Mouse (Mus musculus) frontal cortex, adult (tissue): Measurements from ENCODE around the gene Atxn2.

Experiments
- ATAC-seq: cut with Nextera tagmentation; 2 replicates; pipeline ENCODE4 v1.9.2; 2017; ENCODE audit warnings: mild to moderate bottlenecking, moderate library complexity, mixed read lengths; ENCODE audit not compliant: low TSS enrichment

Atxn2 gene

GRCm38 (mm10) chr5:121816611-121817010 lies 105.5 kb downstream of the Atxn2 start:
- ATAC-seq, result no peak

DNA sequence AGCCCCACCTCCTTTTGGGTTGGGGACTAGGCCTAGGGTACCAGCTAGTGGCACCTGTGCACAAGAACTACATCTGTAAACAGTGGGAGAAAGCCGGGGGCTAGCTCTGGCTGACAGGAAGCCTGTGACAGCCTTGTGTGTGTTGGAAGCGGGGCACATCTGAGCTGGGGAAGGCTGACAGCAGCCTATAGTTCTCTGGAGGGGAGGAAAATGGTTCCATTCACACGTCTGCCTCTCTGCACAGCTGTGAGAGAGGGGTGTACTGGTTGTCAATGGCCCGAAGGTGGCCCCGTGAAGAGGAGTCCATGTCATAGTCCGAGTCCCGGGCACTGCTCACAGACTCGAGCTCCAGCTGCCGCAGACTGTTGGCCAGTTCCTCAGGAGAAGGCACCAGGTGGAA lies 106.4 kb downstream of the Atxn2 start:
- ATAC-seq, result no peak

DNA sequence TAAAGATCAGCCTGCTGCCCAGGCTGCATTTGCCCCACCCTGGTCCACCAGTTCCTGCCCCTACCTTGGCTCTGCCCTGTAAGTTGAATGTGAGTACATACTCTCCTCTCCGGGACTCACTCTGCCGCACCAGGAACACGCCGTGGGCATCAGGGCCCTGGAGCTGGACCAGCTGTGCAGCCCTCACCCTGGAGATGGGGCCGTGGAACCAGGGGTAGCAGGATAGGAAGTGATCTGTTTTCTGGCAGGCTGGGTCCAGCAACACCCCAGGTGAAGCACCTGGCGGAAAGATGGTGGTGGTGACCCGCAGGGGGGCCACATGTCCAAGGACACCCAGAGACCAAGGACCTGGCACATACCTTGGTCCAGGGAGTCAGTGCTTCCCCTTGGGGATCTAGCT lies 107.3 kb downstream of the Atxn2 start:
- ATAC-seq, result no peak

DNA sequence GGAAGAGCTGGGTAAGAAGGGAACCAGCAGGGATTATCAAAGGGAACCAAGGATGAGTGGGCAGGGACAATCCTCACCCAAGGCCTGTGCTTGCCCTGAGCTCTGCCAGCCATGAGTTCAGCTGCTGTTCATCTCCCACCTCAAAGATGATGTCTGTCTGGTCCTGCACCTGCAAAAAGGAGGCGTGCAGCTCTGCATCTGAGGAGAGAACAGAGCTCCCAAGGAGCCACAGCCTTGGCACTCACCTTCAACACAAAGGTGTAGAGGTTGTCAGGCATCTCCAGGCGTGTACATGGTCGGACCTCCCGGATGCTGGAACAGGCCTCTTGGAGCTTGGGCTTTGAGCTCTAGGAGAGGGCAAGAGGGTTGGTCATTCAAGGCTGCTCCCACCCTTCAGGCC lies 107.7 kb downstream of the Atxn2 start:
- no peak for ATAC-seq

DNA sequence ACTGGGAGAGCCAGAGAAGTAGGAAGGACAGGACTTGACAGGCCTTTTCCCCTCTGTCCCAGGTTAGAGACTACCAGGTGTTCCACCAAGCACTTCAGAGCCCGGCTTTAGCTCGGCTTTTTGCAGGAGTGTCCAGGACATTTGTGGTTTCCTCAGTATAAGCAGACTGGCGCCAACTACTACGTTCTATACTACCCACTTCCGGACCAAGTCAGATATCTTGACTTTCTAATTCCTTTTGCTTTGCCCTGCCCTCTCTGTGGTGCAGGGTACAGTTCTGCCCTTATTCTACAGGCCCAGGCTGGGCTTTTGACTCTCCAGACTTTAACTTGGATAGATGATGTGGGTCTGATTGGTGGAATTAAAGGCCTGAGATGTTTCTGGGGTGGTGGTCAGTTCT lies 108.4 kb downstream of the Atxn2 start:
- ATAC-seq, result no peak

DNA sequence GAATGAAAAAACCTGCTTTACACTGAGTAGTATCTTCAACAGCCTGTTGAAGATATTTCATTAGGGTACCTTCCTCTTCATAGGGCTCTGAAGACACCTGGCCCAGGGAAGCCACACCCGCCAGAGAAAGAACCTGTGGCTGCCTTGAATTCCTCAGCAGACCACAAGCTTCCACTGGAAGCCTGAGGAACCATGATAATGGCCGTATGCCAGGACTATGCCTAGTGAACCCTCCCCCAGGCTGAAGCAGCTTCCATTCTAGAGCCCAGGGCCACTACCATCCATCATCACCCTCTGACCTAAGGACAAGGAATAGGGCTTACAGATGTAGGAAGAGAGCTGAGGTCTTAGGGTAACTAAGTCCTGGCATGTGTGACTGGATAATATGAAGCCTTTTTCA lies 109.0 kb downstream of the Atxn2 start:
- no peak for ATAC-seq

- ATAC-seq, result no peak
Measured at GRCm38 (mm10) chr5:121820657-121821056, 109.5 kb downstream of the Atxn2 start.

- no peak for ATAC-seq
Measured at GRCm38 (mm10) chr5:121821116-121821515, 110.0 kb downstream of the Atxn2 start.

GRCm38 (mm10) chr5:121821552-121821951 lies 110.4 kb downstream of the Atxn2 start:
- no peak for ATAC-seq

GRCm38 (mm10) chr5:121822786-121823505 lies 111.8 kb downstream of the Atxn2 start:
- no peak for ATAC-seq

DNA sequence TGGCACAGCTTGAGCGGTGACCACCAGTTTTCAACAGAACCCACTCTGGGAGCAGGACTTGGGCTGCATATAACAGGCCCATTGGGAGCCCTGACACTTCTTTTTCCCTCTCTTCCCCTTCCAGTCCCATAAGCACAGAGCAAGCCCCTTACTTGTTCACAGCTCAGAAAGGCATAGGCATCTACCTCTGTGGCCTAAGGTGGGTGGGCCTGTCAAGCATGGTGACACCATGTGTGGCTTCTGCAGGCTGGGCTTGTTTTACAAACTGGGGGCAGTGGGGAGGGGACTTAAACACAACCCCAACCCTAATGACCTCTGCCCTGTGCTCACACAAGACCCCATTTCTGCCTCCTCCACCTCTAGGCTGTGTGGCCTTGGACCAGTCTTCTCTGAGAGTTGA lies 112.5 kb downstream of the Atxn2 start:
- no peak for ATAC-seq

GRCm38 (mm10) chr5:121824121-121824520 lies 113.0 kb downstream of the Atxn2 start:
- no peak for ATAC-seq

DNA sequence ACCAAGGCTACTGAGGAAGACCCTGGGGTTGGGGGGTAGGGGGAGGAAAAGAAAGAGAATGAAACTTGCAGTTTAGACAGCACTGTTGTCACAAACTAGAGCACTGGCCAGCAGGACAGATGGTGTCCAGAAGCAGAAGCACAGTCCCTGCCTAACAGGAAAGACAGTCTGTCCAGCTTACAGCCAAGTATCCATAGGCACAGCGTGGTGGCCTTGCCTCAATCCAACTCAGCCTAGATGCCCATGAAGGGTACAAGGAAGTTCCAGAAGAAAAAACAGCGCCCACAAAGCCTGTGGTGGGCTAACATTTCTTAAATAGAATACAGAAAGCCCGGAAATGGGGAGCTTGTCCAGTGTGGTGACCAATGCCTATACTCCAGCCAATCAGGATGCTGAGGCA lies 114.5 kb downstream of the Atxn2 start:
- no peak for ATAC-seq

DNA sequence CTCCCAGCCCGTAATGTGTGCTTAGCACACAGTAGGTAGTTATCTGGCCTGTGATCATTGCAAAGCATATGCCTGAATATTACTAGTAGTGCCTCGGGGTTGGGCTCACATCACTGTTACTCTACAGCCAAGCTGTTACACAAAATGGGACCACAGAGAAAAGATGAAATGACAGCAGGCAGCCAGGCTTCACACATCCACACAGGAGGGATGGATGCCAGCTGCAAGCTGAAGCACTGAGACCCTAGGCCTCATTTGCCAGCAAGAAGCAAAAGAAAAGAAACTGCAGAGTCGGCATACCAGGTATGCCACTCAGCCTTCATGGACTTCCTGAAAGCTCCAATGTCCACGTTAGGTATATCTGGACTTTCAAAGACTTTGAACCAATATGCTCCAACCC lies 116.7 kb downstream of the Atxn2 start:
- ATAC-seq, result no peak

- peak; percentile 51 for ATAC-seq
Measured at GRCm38 (mm10) chr5:121828491-121829432, 117.6 kb downstream of the Atxn2 start.

DNA sequence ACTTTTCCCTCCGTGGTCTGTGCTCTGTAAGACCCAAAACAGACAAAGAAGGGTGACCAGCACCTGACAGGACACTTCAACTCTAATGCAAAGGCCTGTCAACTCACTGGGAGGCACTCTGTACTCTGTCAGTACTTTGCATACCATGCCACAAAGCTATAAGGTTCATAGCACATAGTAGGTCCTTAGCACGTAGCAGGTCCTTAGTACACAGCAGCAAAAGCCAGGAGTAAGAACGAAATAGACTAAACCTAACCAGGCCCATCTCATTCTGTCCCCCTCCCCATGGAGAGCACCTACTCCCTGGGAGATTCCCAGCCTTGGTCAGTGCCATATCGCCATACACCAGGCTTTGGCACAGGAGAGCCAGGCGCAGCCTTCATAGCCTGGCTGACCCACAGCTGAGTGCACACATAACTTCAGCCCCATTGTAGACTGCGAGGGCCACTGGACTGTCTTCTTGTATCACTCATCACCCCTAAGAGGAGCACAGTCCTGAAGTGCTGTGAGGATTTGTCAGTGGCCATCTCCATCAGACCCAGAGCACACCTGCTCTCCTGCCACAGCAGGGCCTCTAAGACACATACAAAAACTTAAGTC lies 120.0 kb downstream of the Atxn2 start:
- ATAC-seq, result no peak

DNA sequence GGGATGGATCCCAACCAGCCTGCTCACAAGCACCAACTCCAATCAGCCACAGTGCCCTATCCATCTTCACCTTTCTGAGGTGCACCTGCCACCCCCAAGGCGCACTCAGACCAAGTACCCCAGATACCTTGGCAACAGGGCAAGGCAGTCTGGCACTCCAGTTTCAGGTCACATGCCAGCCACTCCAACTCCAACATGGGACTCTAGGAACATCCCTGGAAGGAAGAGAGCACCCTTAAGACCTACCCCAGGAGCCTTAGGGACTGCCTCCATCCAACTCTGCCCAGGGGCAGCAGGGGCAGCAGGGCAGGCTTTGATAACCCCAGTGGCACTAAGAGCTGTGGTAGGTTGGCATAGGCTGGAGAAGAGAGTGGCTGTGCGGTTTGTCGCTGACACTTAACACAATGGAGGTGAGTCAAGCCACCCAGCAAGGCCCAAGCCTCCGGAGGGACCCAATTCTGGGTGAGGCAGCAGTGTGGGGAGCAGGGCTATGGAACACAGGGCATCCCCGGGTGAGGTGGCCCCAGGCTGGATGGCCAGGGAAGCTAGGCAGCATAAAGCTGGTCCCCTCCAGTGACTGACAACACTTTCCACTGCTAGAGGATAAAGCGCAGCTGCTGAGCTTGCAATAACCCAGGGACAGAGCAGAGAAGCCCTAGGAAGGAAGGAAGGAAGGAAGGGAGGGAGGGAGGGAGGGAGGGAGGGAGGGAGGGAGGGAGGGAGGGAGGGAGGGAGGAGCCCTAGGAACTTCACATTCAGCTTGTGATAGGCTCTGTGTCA lies 121.4 kb downstream of the Atxn2 start:
- no peak for ATAC-seq

DNA sequence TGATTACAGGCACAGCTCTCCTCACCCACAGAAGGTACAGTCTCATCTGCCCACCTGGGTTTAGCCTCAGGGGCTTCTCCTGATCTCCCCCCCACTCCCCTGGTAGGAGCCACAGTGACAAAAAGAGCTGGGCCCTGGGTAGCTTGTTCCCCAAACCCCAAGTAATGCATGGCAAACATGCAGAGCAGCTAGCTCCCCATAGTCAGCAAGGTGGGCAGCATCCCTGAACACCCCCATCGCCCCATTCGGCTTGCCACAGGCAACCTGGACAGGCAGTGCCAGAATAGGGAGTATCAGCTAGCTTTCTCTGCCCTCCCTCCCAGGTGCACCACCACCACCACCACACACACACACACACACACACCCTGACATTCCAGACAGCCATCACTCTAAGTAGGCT lies 122.0 kb downstream of the Atxn2 start:
- ATAC-seq, result no peak

GRCm38 (mm10) chr5:121833572-121834240 lies 122.6 kb downstream of the Atxn2 start:
- ATAC-seq, result no peak

- ATAC-seq, result no peak
Measured at GRCm38 (mm10) chr5:121834241-121834606, 123.1 kb downstream of the Atxn2 start.

DNA sequence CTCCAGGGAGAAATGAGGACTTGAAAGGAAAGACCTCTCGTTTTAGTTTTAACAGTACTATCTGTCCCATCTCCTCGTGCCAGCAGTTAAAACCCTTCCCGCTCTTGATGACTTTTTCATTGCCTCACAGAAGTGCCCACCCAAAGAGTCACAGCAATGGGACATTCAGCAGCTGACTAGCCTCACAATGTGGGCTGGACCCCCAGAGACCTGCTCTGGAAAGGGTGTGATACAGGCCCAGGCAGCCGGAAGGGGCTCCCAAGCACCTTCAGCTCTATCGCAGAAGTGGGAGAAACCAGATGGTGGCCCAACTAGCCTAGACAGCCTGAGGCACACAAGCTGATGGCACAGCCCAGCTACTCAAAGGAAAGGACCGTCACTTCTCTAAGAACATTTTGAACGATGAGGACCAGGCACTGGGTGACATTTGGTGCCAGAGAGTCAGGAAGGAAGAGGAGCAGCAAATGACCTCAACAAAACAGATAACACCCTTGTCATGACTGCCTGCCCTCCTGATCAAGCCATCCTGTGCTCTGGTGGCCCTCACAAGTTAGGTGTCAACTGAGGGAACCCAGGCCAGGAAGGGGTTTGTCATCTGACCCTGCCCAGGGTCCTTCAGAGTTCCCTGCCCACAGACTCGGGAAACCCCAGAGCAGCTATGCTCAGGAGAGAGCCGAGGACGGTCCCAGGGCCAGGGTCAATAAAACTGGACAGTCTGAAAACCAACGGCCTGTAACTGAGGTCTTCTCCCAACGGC lies 124.0 kb downstream of the Atxn2 start:
- no peak for ATAC-seq
